Mouse (Mus musculus): ENCODE results near the gene Sox21. TPM values are rescaled to one million over a fixed set of nuclear protein-coding genes. Genes with fewer than 3 reads are reported as not detected.

The Sox21 gene
- polyA plus RNA-seq, 2 experiments = 0.65 to 0.98 TPM

DNA sequence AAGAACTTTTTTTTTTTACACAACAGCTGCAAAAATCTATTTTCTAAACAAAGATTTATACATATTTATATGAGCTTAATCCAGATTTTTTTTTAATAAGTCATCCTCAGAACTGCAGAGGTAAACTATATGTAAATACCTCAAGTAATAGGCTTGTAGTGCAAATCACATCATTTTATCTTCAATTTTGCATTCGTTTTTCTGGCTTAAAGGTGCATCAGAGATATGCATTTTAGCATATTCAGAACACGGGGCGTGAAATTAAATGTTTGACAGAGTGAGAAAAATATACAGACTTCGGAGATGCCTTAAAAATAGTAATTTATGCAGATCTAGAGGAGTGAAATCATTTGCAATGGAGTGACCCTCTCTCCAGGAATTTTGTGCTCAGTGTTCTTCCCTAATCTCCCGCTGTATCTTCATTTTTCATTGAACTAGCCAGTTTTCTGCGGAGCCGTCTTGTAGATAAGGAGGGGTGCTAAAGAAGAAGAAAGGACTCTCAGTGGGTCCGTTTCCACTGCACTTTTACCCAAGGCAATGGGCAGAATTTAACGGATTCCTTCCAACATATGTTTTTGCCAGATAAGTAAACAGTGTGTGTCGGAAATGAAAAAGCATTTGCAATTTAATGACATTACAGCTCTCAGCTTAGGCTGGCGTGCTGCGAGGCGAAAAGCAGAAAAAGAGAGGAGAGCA is 42.5 kb downstream of the Sox21 start:
- Histone ChIP-seq H3K27ac (replicated peaks; ENCODE audit: low read depth, low read length) (no peak overlapping the region), H3K27me3 (ENCODE audit: control insufficient read depth, insufficient read depth, low read length) (peaks cover 8% of the 10 kb centered on the region; the same call in 1 of the 2 replicates), H3K9me3 (ENCODE audit: control insufficient read depth, low read length) (no peaks in the 10 kb centered on the region), H3K4me3 (replicated peaks; ENCODE audit: low read length) (no peak overlapping the region), H3K4me2 (replicated peaks; ENCODE audit: low read depth, low read length, severe bottlenecking) (no peak overlapping the region), H3K36me3 (ENCODE audit: control insufficient read depth, insufficient read depth, low read length) (no peaks in the 10 kb centered on the region), H3K9ac (ENCODE audit: low read depth, low read length, severe bottlenecking) (no peak overlapping the region), H3K4me1 (ENCODE audit: control insufficient read depth, insufficient read depth, low read length) (no peaks in the 10 kb centered on the region)
- WGBS = 64% methylated on average over 13 of the region's 13 CpGs
- ATAC-seq (ENCODE audit: low FRiP score, low read depth) (no peak), DNase-seq (ENCODE audit: low spot score) (no peak)
- no peak for TF ChIP-seq POLR2A (IDR thresholded peaks at IDR 0.05; ENCODE audit: borderline replicate concordance, extremely low read depth, insufficient read depth, insufficient read length)

- WGBS = 56% methylated on average over 10 of the region's 10 CpGs
- H3K27me3 ChIP-seq (ENCODE audit: control insufficient read depth, insufficient read depth, low read length) = peaks cover 8% of the 10 kb centered on the region; the same call in 1 of the 2 replicates
- no peak for ATAC-seq (ENCODE audit: low FRiP score, low read depth)
These were observed 43.2 kb downstream of the Sox21 start for GRCm38 (mm10) chr14:118193663-118194062.

GRCm38 (mm10) chr14:118193001-118193628 is 43.7 kb downstream of the Sox21 start:
- no peaks in the 10 kb centered on the region for H3K36me3 ChIP-seq (ENCODE audit: control insufficient read depth, insufficient read depth, low read length)
- H3K4me3 ChIP-seq (replicated peaks; ENCODE audit: low read length) = no peak overlapping the region
- WGBS = 50% methylated on average over 10 of the region's 10 CpGs
- ATAC-seq (ENCODE audit: low FRiP score, low read depth) (no peak), DNase-seq (ENCODE audit: low spot score) (no peak)
- TF ChIP-seq POLR2A (IDR thresholded peaks at IDR 0.05; ENCODE audit: borderline replicate concordance, extremely low read depth, insufficient read depth, insufficient read length) = no peak
- no peak overlapping the region for H3K9ac ChIP-seq (ENCODE audit: low read depth, low read length, severe bottlenecking)
- H3K27me3 ChIP-seq (ENCODE audit: control insufficient read depth, insufficient read depth, low read length) = peaks cover 8% of the 10 kb centered on the region; the same call in 1 of the 2 replicates
- H3K4me2 ChIP-seq (replicated peaks; ENCODE audit: low read depth, low read length, severe bottlenecking) = no peak overlapping the region
- H3K4me1 ChIP-seq (ENCODE audit: control insufficient read depth, insufficient read depth, low read length) = no peaks in the 10 kb centered on the region
- no peaks in the 10 kb centered on the region for H3K9me3 ChIP-seq (ENCODE audit: control insufficient read depth, low read length)
- no peak overlapping the region for H3K27ac ChIP-seq (replicated peaks; ENCODE audit: low read depth, low read length)

More at GRCm38 (mm10) chr14:118193663-118194062, 43.2 kb downstream of the Sox21 start:
- no peak for TF ChIP-seq POLR2A (IDR thresholded peaks at IDR 0.05; ENCODE audit: borderline replicate concordance, extremely low read depth, insufficient read depth, insufficient read length)
- Histone ChIP-seq H3K9ac (ENCODE audit: low read depth, low read length, severe bottlenecking) (no peak overlapping the region), H3K9me3 (ENCODE audit: control insufficient read depth, low read length) (no peaks in the 10 kb centered on the region), H3K4me1 (ENCODE audit: control insufficient read depth, insufficient read depth, low read length) (no peaks in the 10 kb centered on the region), H3K36me3 (ENCODE audit: control insufficient read depth, insufficient read depth, low read length) (no peaks in the 10 kb centered on the region), H3K4me3 (replicated peaks; ENCODE audit: low read length) (no peak overlapping the region), H3K27ac (replicated peaks; ENCODE audit: low read depth, low read length) (no peak overlapping the region), H3K4me2 (replicated peaks; ENCODE audit: low read depth, low read length, severe bottlenecking) (no peak overlapping the region)
- no peak for DNase-seq (ENCODE audit: low spot score)

- WGBS = 85% methylated on average over 9 of the region's 9 CpGs
These were observed 45.4 kb downstream of the Sox21 start for GRCm38 (mm10) chr14:118191442-118191841.

More at GRCm38 (mm10) chr14:118191442-118191841, 45.4 kb downstream of the Sox21 start:
- H3K36me3 ChIP-seq (ENCODE audit: control insufficient read depth, insufficient read depth, low read length) = no peaks in the 10 kb centered on the region
- no peak overlapping the region for H3K4me2 ChIP-seq (replicated peaks; ENCODE audit: low read depth, low read length, severe bottlenecking)
- TF ChIP-seq POLR2A (IDR thresholded peaks at IDR 0.05; ENCODE audit: borderline replicate concordance, extremely low read depth, insufficient read depth, insufficient read length) = no peak
- no peaks in the 10 kb centered on the region for H3K9me3 ChIP-seq (ENCODE audit: control insufficient read depth, low read length)
- H3K27me3 ChIP-seq (ENCODE audit: control insufficient read depth, insufficient read depth, low read length) = peaks cover 8% of the 10 kb centered on the region; the same call in 1 of the 2 replicates
- H3K4me3 ChIP-seq (replicated peaks; ENCODE audit: low read length) = no peak overlapping the region
- no peaks in the 10 kb centered on the region for H3K4me1 ChIP-seq (ENCODE audit: control insufficient read depth, insufficient read depth, low read length)
- ATAC-seq (ENCODE audit: low FRiP score, low read depth) = no peak
- no peak for DNase-seq (ENCODE audit: low spot score)
- H3K27ac ChIP-seq (replicated peaks; ENCODE audit: low read depth, low read length) = no peak overlapping the region
- H3K9ac ChIP-seq (ENCODE audit: low read depth, low read length, severe bottlenecking) = no peak overlapping the region

Small RNA genes lying within 50 kb of the gene (microRNA-seq; reads per million reads assigned to microRNA genes)
- not detected for gene Mir6241

Other genes with a start within 250 kb of the Sox21 start
- 2.4 and 4.1 TPM in 2 replicates for gene Dct, start 184.8 kb downstream of the Sox21 start, polyA plus RNA-seq (2012; rRNA removed)
- 3.2 and 3.3 TPM in 2 replicates for gene Dct, start 184.8 kb downstream of the Sox21 start, polyA plus RNA-seq (2014; fragmentation: Nextera tagmentation; extraction: Ambion mirVana)
- gene Tgds, start 104.3 kb downstream of the Sox21 start, polyA plus RNA-seq (2012; rRNA removed) = 36.0 and 39.9 TPM in 2 replicates
- gene Tgds, start 104.3 kb downstream of the Sox21 start, polyA plus RNA-seq (2014; fragmentation: Nextera tagmentation; extraction: Ambion mirVana) = 37.9 and 38.6 TPM in 2 replicates
- gene Gpr180, start 99.9 kb downstream of the Sox21 start, polyA plus RNA-seq (2012; rRNA removed) = 60.8 and 75.7 TPM in 2 replicates
- 82.6 and 84.5 TPM in 2 replicates for gene Gpr180, start 99.9 kb downstream of the Sox21 start, polyA plus RNA-seq (2014; fragmentation: Nextera tagmentation; extraction: Ambion mirVana)
- gene Gm9376, start 29.9 kb upstream of the Sox21 start, polyA plus RNA-seq (2012; rRNA removed) = not detected in 2 replicates
- not detected in 2 replicates for gene Gm9376, start 29.9 kb upstream of the Sox21 start, polyA plus RNA-seq (2014; fragmentation: Nextera tagmentation; extraction: Ambion mirVana)

Data from limb, embryonic 14.5 days (tissue).